Mouse (Mus musculus) lung, postnatal 36 days (tissue): ENCODE results near the gene Rps6kl1.

Experiments
- DNase-seq: peaks from one replicate; pipeline ENCODE4 v3.0.0; 2022; ENCODE audit warnings: mixed read lengths

Rps6kl1 gene

GRCm38 (mm10) chr12:85103096-85103495 lies 48.0 kb downstream of the Rps6kl1 start:
- no peak for DNase-seq

GRCm38 (mm10) chr12:85101521-85102106 lies 49.5 kb downstream of the Rps6kl1 start:
- DNase-seq: no peak

GRCm38 (mm10) chr12:85101001-85101400 lies 50.1 kb downstream of the Rps6kl1 start:
- DNase-seq: no peak

- no peak for DNase-seq
These were observed 55.2 kb downstream of the Rps6kl1 start for GRCm38 (mm10) chr12:85095859-85096258.

GRCm38 (mm10) chr12:85095146-85095545 lies 55.9 kb downstream of the Rps6kl1 start:
- no peak for DNase-seq

- DNase-seq: peak; percentile 10
These were observed 56.4 kb downstream of the Rps6kl1 start for GRCm38 (mm10) chr12:85094706-85095105.

GRCm38 (mm10) chr12:85094010-85094409 lies 57.1 kb downstream of the Rps6kl1 start:
- DNase-seq: peak; percentile 62

- DNase-seq: peak; percentile 83
These were observed 58.9 kb downstream of the Rps6kl1 start for GRCm38 (mm10) chr12:85092214-85092613.

GRCm38 (mm10) chr12:85091190-85091589 lies 59.9 kb downstream of the Rps6kl1 start:
- no peak for DNase-seq

- no peak for DNase-seq
These were observed 63.2 kb downstream of the Rps6kl1 start for GRCm38 (mm10) chr12:85087845-85088244.
